In genomic region chr1:59312187-59313153, GRCm38 (mm10) we compare ENCODE assay signal across 22 mouse cellular contexts. TPM values are rescaled to one million over a fixed set of nuclear protein-coding genes. Genes with fewer than 3 reads are reported as not detected.
DNase-seq lines count a peak whose midpoint lies in the region; ATAC-seq and TF ChIP-seq lines count a peak whose summit lies in the region.
"Had no signal": no experiment of that assay in that cellular context is flagged by ENCODE, and none has a peak within 500 bp of the region (broad histone marks: within the 10 kb centered on the region; RNA-seq: fewer than 3 reads in every experiment).

No protein-coding gene starts in this region.

- peak overlapping the region; percentile 3; the same call in 1 of the 2 replicates for H3K4me2 ChIP-seq in forebrain, embryonic 16.5 days (ENCODE audit: low read length)
- 0 out of 2 replicates have a peak overlapping the region, but pooled peaks have one; percentile 4 for H3K4me2 ChIP-seq in midbrain, embryonic 16.5 days (ENCODE audit: low read length)
- H3K4me2 ChIP-seq in neural tube, embryonic 15.5 days: no peak overlapping the region

- no peaks in the 10 kb centered on the region for H3K9me3 ChIP-seq in forebrain, embryonic 16.5 days (ENCODE audit: control insufficient read depth, low read length)
- no peaks in the 10 kb centered on the region for H3K9me3 ChIP-seq in midbrain, embryonic 16.5 days (replicated peaks; ENCODE audit: control insufficient read depth, low read length, poor library complexity, severe bottlenecking)
- H3K9me3 ChIP-seq in neural tube, embryonic 15.5 days (replicated peaks): no peaks in the 10 kb centered on the region
- H3K9me3 ChIP-seq: embryonic facial prominence, embryonic 10.5 days; heart, embryonic 10.5 days had no signal

- peak overlapping the region; percentile 77 for H3K27ac ChIP-seq in cerebellum, adult 2 months (ENCODE audit: insufficient read depth, low read length)
- H3K27ac ChIP-seq in forebrain, embryonic 16.5 days (ENCODE audit: low read length): peak overlapping the region; percentile 45; the same call in 1 of the 2 replicates
- peak overlapping the region; percentile 52 for H3K27ac ChIP-seq in midbrain, embryonic 16.5 days (ENCODE audit: low read length)
- no peak overlapping the region for H3K27ac ChIP-seq in neural tube, embryonic 15.5 days (replicated peaks)
- H3K27ac ChIP-seq in kidney, adult 2 months (ENCODE audit: insufficient read depth, low read depth, low read length): no peak overlapping the region
- H3K27ac ChIP-seq: embryonic facial prominence, embryonic 10.5 days; heart, embryonic 10.5 days; liver, embryonic 14.5 days had no signal

- no peak for TF ChIP-seq CTCF in cerebellum, adult 2 months (IDR thresholded peaks at IDR 0.05; ENCODE audit: borderline replicate concordance, insufficient read depth, low read depth, low read length)
- no peak for TF ChIP-seq CTCF in kidney, adult 2 months (conservative IDR thresholded peaks at IDR 0.05; ENCODE audit: insufficient read depth, insufficient read length, low read depth, low read length)

- H3K27me3 ChIP-seq in cerebellum, adult 2 months (ENCODE audit: control insufficient read depth, insufficient read depth, low read length): no peaks in the 10 kb centered on the region
- 0 out of 2 replicates have a peak, but pooled peaks cover 2% of the 10 kb centered on the region for H3K27me3 ChIP-seq in forebrain, embryonic 16.5 days (replicated peaks; ENCODE audit: control insufficient read depth, insufficient read depth, low read length)
- no peaks in the 10 kb centered on the region; the same call in 1 of the 2 replicates for H3K27me3 ChIP-seq in midbrain, embryonic 16.5 days (ENCODE audit: control insufficient read depth, insufficient read depth, low read depth, low read length)
- H3K27me3 ChIP-seq in neural tube, embryonic 15.5 days (replicated peaks): no peaks in the 10 kb centered on the region
- no peaks in the 10 kb centered on the region for H3K27me3 ChIP-seq in kidney, adult 2 months (replicated peaks; ENCODE audit: control insufficient read depth, insufficient read depth, low read length)

- WGBS in cerebellum, adult 2 months: 10% methylated on average over 10 of the region's 10 CpGs
- WGBS in forebrain, embryonic 16.5 days: 54% methylated on average over 10 of the region's 10 CpGs
- WGBS in midbrain, embryonic 16.5 days: 53% methylated on average over 10 of the region's 10 CpGs
- 49% methylated on average over 10 of the region's 10 CpGs for WGBS in neural tube, embryonic 15.5 days
- WGBS in kidney, adult 2 months: 80% methylated on average over 10 of the region's 10 CpGs

- ATAC-seq in forebrain, embryonic 16.5 days: peak; percentile 62
- peak; percentile 19 for ATAC-seq in midbrain, embryonic 16.5 days
- ATAC-seq in neural tube, embryonic 15.5 days (ENCODE audit: low FRiP score): no peak
- ATAC-seq: CD4-positive, CD25-positive, alpha-beta regulatory T cell, adult 4 months; lung, postnatal 0 days had no signal

- no peak overlapping the region for H3K4me3 ChIP-seq in cerebellum, adult 2 months (replicated peaks; ENCODE audit: insufficient read depth, low read depth, low read length)
- no peak overlapping the region for H3K4me3 ChIP-seq in forebrain, embryonic 16.5 days (replicated peaks; ENCODE audit: low read length)
- H3K4me3 ChIP-seq in midbrain, embryonic 16.5 days (ENCODE audit: low read depth, low read length): no peak overlapping the region
- no peak overlapping the region for H3K4me3 ChIP-seq in neural tube, embryonic 15.5 days (replicated peaks)
- no peak overlapping the region for H3K4me3 ChIP-seq in kidney, adult 2 months (ENCODE audit: insufficient read depth, low read depth, low read length)
- H3K4me3 ChIP-seq: embryonic facial prominence, embryonic 10.5 days; erythroblast, embryonic 14.5 days; heart, embryonic 10.5 days; myocyte had no signal

- TF ChIP-seq POLR2A in cerebellum, adult 2 months (IDR thresholded peaks at IDR 0.05; ENCODE audit: borderline replicate concordance, insufficient read depth, low read length): 0 out of 2 replicates have a peak, but pooled peaks have one; percentile 15
- no peak for TF ChIP-seq POLR2A in kidney, adult 2 months (IDR thresholded peaks at IDR 0.05; ENCODE audit: low read depth, low read length)

- DNase-seq in left cerebral cortex, postnatal 4 days: peak; percentile 74
- no peak for DNase-seq in left cerebral cortex, postnatal 36 days (ENCODE audit: low spot score in 2 of 2)
- DNase-seq in cerebellum, adult 2 months: peak; percentile 83 to 95
- no peak for DNase-seq in heart, postnatal 25 days (ENCODE audit: low spot score)
- DNase-seq in kidney, adult 2 months: no peak
- DNase-seq: adrenal gland, postnatal 14 days; heart, postnatal 4 days; kidney, adult 11 months; kidney, postnatal 36 days; thymus, postnatal 36 days had no signal

- no peak overlapping the region for H3K9ac ChIP-seq in forebrain, embryonic 16.5 days (replicated peaks; ENCODE audit: low read depth, low read length)
- H3K9ac ChIP-seq in midbrain, embryonic 16.5 days (ENCODE audit: low read depth, low read length): no peak overlapping the region
- H3K9ac ChIP-seq in neural tube, embryonic 15.5 days (replicated peaks): no peak overlapping the region
- H3K9ac ChIP-seq: liver, embryonic 14.5 days had no signal

- peaks cover 46% of the 10 kb centered on the region; the same call in 1 of the 2 replicates for H3K4me1 ChIP-seq in cerebellum, adult 2 months (ENCODE audit: control insufficient read depth, insufficient read depth, low read length)
- peaks cover 22% of the 10 kb centered on the region for H3K4me1 ChIP-seq in forebrain, embryonic 16.5 days (replicated peaks; ENCODE audit: control insufficient read depth, insufficient read depth, low read length)
- peaks cover 37% of the 10 kb centered on the region for H3K4me1 ChIP-seq in midbrain, embryonic 16.5 days (ENCODE audit: control insufficient read depth, insufficient read depth, low read length)
- peaks cover 49% of the 10 kb centered on the region for H3K4me1 ChIP-seq in neural tube, embryonic 15.5 days
- no peaks in the 10 kb centered on the region for H3K4me1 ChIP-seq in kidney, adult 2 months (ENCODE audit: control insufficient read depth, insufficient read depth, low read length)

- H3K36me3 ChIP-seq in forebrain, embryonic 16.5 days (ENCODE audit: control insufficient read depth, insufficient read depth): no peaks in the 10 kb centered on the region
- no peaks in the 10 kb centered on the region for H3K36me3 ChIP-seq in midbrain, embryonic 16.5 days (ENCODE audit: control insufficient read depth, insufficient read depth, low read length)
- H3K36me3 ChIP-seq in neural tube, embryonic 15.5 days: no peaks in the 10 kb centered on the region
- no peaks in the 10 kb centered on the region for H3K36me3 ChIP-seq in kidney, adult 2 months (ENCODE audit: control insufficient read depth, insufficient read depth, low read length)
- H3K36me3 ChIP-seq: embryonic facial prominence, embryonic 10.5 days; heart, embryonic 10.5 days had no signal

- intact Hi-C loops in left cerebral cortex, postnatal 4 days (cut with DNase I): no loop called here
- intact Hi-C loops in left cerebral cortex, postnatal 36 days (cut with DNase I): loop anchor here (10.0 kb wide), 1 partner anchor 272 kb away; no protein-coding TSS in a partner anchor
- intact Hi-C loops in heart, postnatal 25 days (cut with DNase I): no loop called here

RNA-seq across cellular contexts. Expression of gene Cdk15, which starts 55.8 kb away (rescaled TPM):
- total RNA-seq in left cerebral cortex, postnatal 4 days (2021): under 1 TPM in 1 of 2 experiments, not detected in 1; 0.34 TPM
- 1 to 10 TPM in 1 of 2 experiments, under 1 TPM in 1; 0.35 to 1.1 TPM for total RNA-seq in left cerebral cortex, postnatal 36 days (2021)
- polyA plus RNA-seq in cerebellum, adult 2 months (2012; rRNA removed): 0.48 and 0.49 TPM in 2 replicates
- 0.36 and 0.56 TPM in 2 replicates for polyA plus RNA-seq in forebrain, embryonic 16.5 days (2015; fragmentation: Nextera tagmentation; extraction: Ambion mirVana)
- 1.5 and 2.2 TPM in 2 replicates for polyA plus RNA-seq in midbrain, embryonic 16.5 days (2015; fragmentation: Nextera tagmentation; extraction: Ambion mirVana)
- total RNA-seq in heart, postnatal 25 days (2021): not detected
- 1.7 and 1.9 TPM in 2 replicates for polyA plus RNA-seq in neural tube, embryonic 15.5 days (2015; fragmentation: Nextera tagmentation; extraction: Ambion mirVana)
- polyA plus RNA-seq in kidney, adult 2 months (2012; rRNA removed): 0.05 and 0.13 TPM in 2 replicates
- total RNA-seq: adrenal gland, postnatal 14 days; heart, postnatal 4 days; megakaryocyte, adult 5-6 weeks; MEL had no signal
- polyA plus RNA-seq: CD4-positive, CD25-positive, alpha-beta regulatory T cell, adult 4 months; erythroblast, embryonic 14.5 days; liver, embryonic 14.5 days had no signal

Comparison
In these comparisons a context has a peak if more than half of its experiments do, and no peak if none do; other contexts are left out.
1. DNase-seq: peak in left cerebral cortex, postnatal 4 days (single experiment) and cerebellum, adult 2 months (2 of 2); none in left cerebral cortex, postnatal 36 days (0 of 2), heart, postnatal 25 days (single experiment) and kidney, adult 2 months (single experiment).
2. H3K27ac ChIP-seq: peak in cerebellum, adult 2 months (single experiment), forebrain, embryonic 16.5 days (single experiment) and midbrain, embryonic 16.5 days (single experiment); none in neural tube, embryonic 15.5 days (single experiment) and kidney, adult 2 months (single experiment).